Mouse (Mus musculus): ENCODE measurements around the gene Aebp2.

- TF ChIP-seq CTCF (IDR thresholded peaks at IDR 0.05; ENCODE audit: low read depth) = no peak
- TF ChIP-seq EP300 (optimal IDR thresholded peaks at IDR 0.05) = no peak
Observed at GRCm38 (mm10) chr6:140601175-140601574, 21.3 kb upstream of the Aebp2 start.

All from stomach, postnatal 0 days (tissue).